Mouse (Mus musculus) kidney, adult 2 months (tissue): ENCODE results near the gene Rptor.
A peak's percentile ranks its signal among the peaks of the same experiment; 100 is the strongest.

Source experiments
- CTCF ChIP-seq: fragments of 200-500 bp; conservative IDR thresholded peaks from 2 replicates; pipeline ENCODE4 v1.5.1; 2011; ENCODE audit warnings: low read depth, mild to moderate bottlenecking, control low read depth, low read length, moderate library complexity, mixed read lengths; ENCODE audit not compliant: insufficient read depth, insufficient read length
- POLR2A ChIP-seq: fragments of 200-500 bp; IDR thresholded peaks from one replicate; pipeline ENCODE4 v1.6.1; 2011; ENCODE audit warnings: low read depth, low read length, control low read depth

GRCm38 (mm10) chr11:119618763-119619162 is 16.1 kb downstream of the Rptor start:
- TF ChIP-seq POLR2A = no peak
- TF ChIP-seq CTCF = peak; percentile 63
